Mouse (Mus musculus): ENCODE data around the gene Ahdc1.

Ahdc1 gene

GRCm38 (mm10) chr4:133121974-133122637 lies 111.0 kb downstream of the Ahdc1 start:
- in situ Hi-C loops (cut with MboI; ENCODE audit: low pct_unique_long_range_greater_than_20kb in 1 of 2, low sequenced_read_pairs in 2 of 2, unreplicated experiment in 1 of 2): loop anchor here in 1 of 2 experiments (5.0 kb wide), 1 partner anchor 50 kb away; no protein-coding TSS in a partner anchor

- in situ Hi-C loops (cut with MboI; ENCODE audit: low pct_unique_long_range_greater_than_20kb in 1 of 2, low sequenced_read_pairs in 2 of 2, unreplicated experiment in 1 of 2): no loop called here
Observed at GRCm38 (mm10) chr4:133127079-133127478, 116.0 kb downstream of the Ahdc1 start.
